Mouse (Mus musculus): ENCODE results near the gene Gm5737. TPM values are rescaled to one million over a fixed set of nuclear protein-coding genes. Genes with fewer than 3 reads are reported as not detected.
A peak's percentile ranks its signal among the peaks of the same experiment; 100 is the strongest.

The Gm5737 gene
- polyA plus RNA-seq, 1 experiment from 2014 or later, result not detected

DNA sequence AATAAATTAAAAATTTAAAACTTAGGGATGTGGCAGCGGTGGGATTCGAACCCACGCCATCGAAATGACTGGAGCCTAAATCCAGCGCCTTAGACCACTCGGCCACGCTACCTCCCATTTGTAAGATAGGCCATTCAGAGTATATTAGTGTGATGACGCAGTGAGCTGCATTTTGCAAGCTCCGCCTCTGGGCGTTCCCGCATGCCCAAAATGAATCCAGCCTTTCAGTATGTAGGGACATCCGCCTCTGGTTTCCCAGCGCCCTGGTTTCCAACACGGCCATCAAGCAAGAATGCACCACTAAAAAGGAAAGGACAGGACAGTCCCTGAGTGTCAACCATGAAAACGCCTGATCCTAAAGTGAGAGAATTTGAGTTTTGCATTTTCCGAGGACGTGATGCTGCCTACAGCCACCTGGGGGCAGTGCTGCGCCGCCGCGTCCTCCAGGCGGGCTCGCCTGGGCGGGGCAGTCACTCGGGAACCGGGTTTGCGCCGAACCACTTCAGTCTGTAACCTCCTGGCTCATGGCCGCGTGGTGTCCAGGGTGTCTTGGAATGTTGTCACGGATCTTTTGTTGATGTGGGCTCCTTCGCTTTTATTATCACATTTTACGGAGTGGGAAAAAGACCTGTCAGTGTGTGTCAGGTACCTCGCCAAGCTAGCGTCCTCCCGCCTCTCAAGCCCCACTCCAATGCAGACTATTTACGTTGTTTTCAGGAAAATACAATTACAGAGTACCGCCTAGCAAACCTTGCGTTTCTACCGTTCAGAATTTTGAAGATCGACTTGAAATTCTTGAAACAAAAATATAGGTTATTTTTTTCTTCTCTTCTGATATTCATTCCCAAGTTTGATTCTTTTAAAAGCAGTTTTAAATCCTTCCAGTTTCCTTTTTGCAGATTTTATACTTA, 23.5 kb downstream of the Gm5737 start:
- 1% methylated on average over 41 of the region's 41 CpGs for WGBS

GRCm38 (mm10) chr7:120836361-120836760, 24.2 kb downstream of the Gm5737 start:
- Histone ChIP-seq H3K9ac (replicated peaks; ENCODE audit: low read length) (no peak overlapping the region), H3K27me3 (ENCODE audit: control insufficient read depth, insufficient read depth, low read length) (no peaks in the 10 kb centered on the region), H3K4me3 (ENCODE audit: low read depth, low read length) (peak overlapping the region; percentile 44), H3K4me2 (ENCODE audit: low read depth, low read length) (peak overlapping the region; percentile 30), H3K9me3 (replicated peaks; ENCODE audit: control insufficient read depth, low read length) (no peaks in the 10 kb centered on the region), H3K27ac (replicated peaks; ENCODE audit: low read depth, low read length) (no peak overlapping the region), H3K4me1 (ENCODE audit: control insufficient read depth, insufficient read depth, low read length) (no peaks in the 10 kb centered on the region; the same call in 1 of the 2 replicates), H3K36me3 (replicated peaks; ENCODE audit: control insufficient read depth, insufficient read depth, low read depth, low read length) (no peaks in the 10 kb centered on the region)
- 4% methylated on average over 12 of the region's 12 CpGs for WGBS
- peak; percentile 70 for DNase-seq (ENCODE audit: low spot score)
- no peak for ATAC-seq (replicated peaks; ENCODE audit: insufficient number of reproducible peaks, low FRiP score, low TSS enrichment, low read depth)

More for the DNA sequence above, 23.5 kb downstream of the Gm5737 start:
- Histone ChIP-seq H3K4me3 (ENCODE audit: low read depth, low read length) (peak overlapping the region; percentile 44), H3K4me2 (ENCODE audit: low read depth, low read length) (peak overlapping the region; percentile 65), H3K27ac (replicated peaks; ENCODE audit: low read depth, low read length) (no peak overlapping the region), H3K9ac (replicated peaks; ENCODE audit: low read length) (peak overlapping the region; percentile 14; the same call in 1 of the 2 replicates), H3K36me3 (replicated peaks; ENCODE audit: control insufficient read depth, insufficient read depth, low read depth, low read length) (no peaks in the 10 kb centered on the region), H3K9me3 (replicated peaks; ENCODE audit: control insufficient read depth, low read length) (no peaks in the 10 kb centered on the region), H3K27me3 (ENCODE audit: control insufficient read depth, insufficient read depth, low read length) (no peaks in the 10 kb centered on the region), H3K4me1 (ENCODE audit: control insufficient read depth, insufficient read depth, low read length) (no peaks in the 10 kb centered on the region; the same call in 1 of the 2 replicates)
- ATAC-seq (replicated peaks; ENCODE audit: insufficient number of reproducible peaks, low FRiP score, low TSS enrichment, low read depth) (peak; percentile 84), DNase-seq (ENCODE audit: low spot score) (peak; percentile 94)

- no peak overlapping the region for H3K4me3 ChIP-seq (ENCODE audit: low read depth, low read length)
- H3K27ac ChIP-seq (replicated peaks; ENCODE audit: low read depth, low read length), result no peak overlapping the region
- no peaks in the 10 kb centered on the region for H3K27me3 ChIP-seq (ENCODE audit: control insufficient read depth, insufficient read depth, low read length)
- H3K36me3 ChIP-seq (replicated peaks; ENCODE audit: control insufficient read depth, insufficient read depth, low read depth, low read length), result no peaks in the 10 kb centered on the region
- H3K9ac ChIP-seq (replicated peaks; ENCODE audit: low read length), result no peak overlapping the region
- no peaks in the 10 kb centered on the region for H3K4me1 ChIP-seq (ENCODE audit: control insufficient read depth, insufficient read depth, low read length)
- WGBS, result 73% methylated on average over 5 of the region's 5 CpGs
- H3K4me2 ChIP-seq (ENCODE audit: low read depth, low read length), result no peak overlapping the region
- H3K9me3 ChIP-seq (replicated peaks; ENCODE audit: control insufficient read depth, low read length), result no peaks in the 10 kb centered on the region
- DNase-seq (ENCODE audit: low spot score) (no peak), ATAC-seq (replicated peaks; ENCODE audit: insufficient number of reproducible peaks, low FRiP score, low TSS enrichment, low read depth) (no peak)
Observed at GRCm38 (mm10) chr7:120838436-120839160, 26.4 kb downstream of the Gm5737 start.

GRCm38 (mm10) chr7:120839786-120840185, 27.6 kb downstream of the Gm5737 start:
- DNase-seq (ENCODE audit: low spot score) (no peak), ATAC-seq (replicated peaks; ENCODE audit: insufficient number of reproducible peaks, low FRiP score, low TSS enrichment, low read depth) (no peak)
- no peaks in the 10 kb centered on the region for H3K27me3 ChIP-seq (ENCODE audit: control insufficient read depth, insufficient read depth, low read length)
- H3K36me3 ChIP-seq (replicated peaks; ENCODE audit: control insufficient read depth, insufficient read depth, low read depth, low read length), result no peaks in the 10 kb centered on the region
- H3K9ac ChIP-seq (replicated peaks; ENCODE audit: low read length), result no peak overlapping the region
- no peaks in the 10 kb centered on the region for H3K4me1 ChIP-seq (ENCODE audit: control insufficient read depth, insufficient read depth, low read length)
- H3K4me2 ChIP-seq (ENCODE audit: low read depth, low read length), result no peak overlapping the region
- H3K9me3 ChIP-seq (replicated peaks; ENCODE audit: control insufficient read depth, low read length), result no peaks in the 10 kb centered on the region
- 69% methylated on average over 2 of the region's 2 CpGs for WGBS
- no peak overlapping the region for H3K4me3 ChIP-seq (ENCODE audit: low read depth, low read length)
- no peak overlapping the region for H3K27ac ChIP-seq (replicated peaks; ENCODE audit: low read depth, low read length)

GRCm38 (mm10) chr7:120842345-120843036, 30.3 kb downstream of the Gm5737 start, which contains the start of gene Eef2k:
TSS of gene Eef2k (plus strand) at chr7:120842831.
- no peaks in the 10 kb centered on the region for H3K27me3 ChIP-seq (ENCODE audit: control insufficient read depth, insufficient read depth, low read length)
- H3K4me1 ChIP-seq (ENCODE audit: control insufficient read depth, insufficient read depth, low read length), result no peaks in the 10 kb centered on the region
- H3K4me3 ChIP-seq (ENCODE audit: low read depth, low read length), result peak within 1 kb of the TSS; percentile 66
- peak within 1 kb of the TSS; percentile 79 for H3K27ac ChIP-seq (replicated peaks; ENCODE audit: low read depth, low read length)
- ATAC-seq (replicated peaks; ENCODE audit: insufficient number of reproducible peaks, low FRiP score, low TSS enrichment, low read depth) (peak; percentile 95), DNase-seq (ENCODE audit: low spot score) (peak; percentile 89)
- peak within 1 kb of the TSS; percentile 75 for H3K9ac ChIP-seq (replicated peaks; ENCODE audit: low read length)
- 3% methylated on average over 35 of the region's 35 CpGs for WGBS
- H3K36me3 ChIP-seq (replicated peaks; ENCODE audit: control insufficient read depth, insufficient read depth, low read depth, low read length), result no peaks in the 10 kb centered on the region
- H3K9me3 ChIP-seq (replicated peaks; ENCODE audit: control insufficient read depth, low read length), result no peaks in the 10 kb centered on the region
- peak within 1 kb of the TSS; percentile 81 for H3K4me2 ChIP-seq (ENCODE audit: low read depth, low read length)

- Histone ChIP-seq H3K36me3 (replicated peaks; ENCODE audit: control insufficient read depth, insufficient read depth, low read depth, low read length) (no peaks in the 10 kb centered on the region), H3K9ac (replicated peaks; ENCODE audit: low read length) (peak overlapping the region; percentile 75), H3K4me1 (ENCODE audit: control insufficient read depth, insufficient read depth, low read length) (no peaks in the 10 kb centered on the region), H3K4me2 (ENCODE audit: low read depth, low read length) (peak overlapping the region; percentile 81), H3K4me3 (ENCODE audit: low read depth, low read length) (peak overlapping the region; percentile 66), H3K9me3 (replicated peaks; ENCODE audit: control insufficient read depth, low read length) (no peaks in the 10 kb centered on the region), H3K27ac (replicated peaks; ENCODE audit: low read depth, low read length) (peak overlapping the region; percentile 79), H3K27me3 (ENCODE audit: control insufficient read depth, insufficient read depth, low read length) (no peaks in the 10 kb centered on the region)
- DNase-seq (ENCODE audit: low spot score) (peak; percentile 76), ATAC-seq (replicated peaks; ENCODE audit: insufficient number of reproducible peaks, low FRiP score, low TSS enrichment, low read depth) (peak; percentile 75)
- 1% methylated on average over 40 of the region's 40 CpGs for WGBS
Observed at GRCm38 (mm10) chr7:120843037-120843621, 31.0 kb downstream of the Gm5737 start.

GRCm38 (mm10) chr7:120843852-120844435, 31.8 kb downstream of the Gm5737 start:
- peak; percentile 46 for DNase-seq (ENCODE audit: low spot score)
- Histone ChIP-seq H3K4me1 (ENCODE audit: control insufficient read depth, insufficient read depth, low read length) (no peaks in the 10 kb centered on the region), H3K4me3 (ENCODE audit: low read depth, low read length) (peak overlapping the region; percentile 66), H3K36me3 (replicated peaks; ENCODE audit: control insufficient read depth, insufficient read depth, low read depth, low read length) (no peaks in the 10 kb centered on the region), H3K9me3 (replicated peaks; ENCODE audit: control insufficient read depth, low read length) (no peaks in the 10 kb centered on the region), H3K27me3 (ENCODE audit: control insufficient read depth, insufficient read depth, low read length) (no peaks in the 10 kb centered on the region), H3K27ac (replicated peaks; ENCODE audit: low read depth, low read length) (0 out of 2 replicates have a peak overlapping the region, but pooled peaks have one; percentile 79), H3K4me2 (ENCODE audit: low read depth, low read length) (peak overlapping the region; percentile 81), H3K9ac (replicated peaks; ENCODE audit: low read length) (peak overlapping the region; percentile 75)
- 1% methylated on average over 16 of the region's 16 CpGs for WGBS
- peak; percentile 5; the same call in 1 of the 2 replicates for ATAC-seq (replicated peaks; ENCODE audit: insufficient number of reproducible peaks, low FRiP score, low TSS enrichment, low read depth)
